Mouse (Mus musculus) layer of hippocampus, postnatal 10 days (tissue): ENCODE measurements around the gene Mcm10. TPM values are rescaled to one million over a fixed set of nuclear protein-coding genes. Genes with fewer than 3 reads are reported as not detected.

ENCODE experiments used
- DNase-seq, 2 experiments: peaks; one replicate each; pipeline ENCODE4 v3.0.0; 2021; ENCODE audit warnings: low spot score in 2 of 2
- total RNA-seq, 2 experiments: library from RNA; stranded (reverse); gene quantifications; 2 replicates each; pipeline ENCODE4 v1.2.3; 2021

Gene Mcm10
- total RNA-seq, 2 experiments from 2014 or later, result 2.1 to 3.2 TPM

- no peak for DNase-seq
Observed at GRCm38 (mm10) chr2:5033546-5034420, 21.2 kb upstream of the Mcm10 start.

- no peak for DNase-seq
Observed at GRCm38 (mm10) chr2:5032665-5033064, 20.1 kb upstream of the Mcm10 start.

- DNase-seq, result no peak
Observed at GRCm38 (mm10) chr2:5031215-5031614, 18.6 kb upstream of the Mcm10 start.

GRCm38 (mm10) chr2:5029808-5030207 is 17.2 kb upstream of the Mcm10 start:
- no peak for DNase-seq

- DNase-seq, result no peak
Observed at GRCm38 (mm10) chr2:5028047-5028446, 15.5 kb upstream of the Mcm10 start.

- DNase-seq, result no peak
Observed at GRCm38 (mm10) chr2:5027057-5027456, 14.5 kb upstream of the Mcm10 start.

- DNase-seq, result no peak
Observed at GRCm38 (mm10) chr2:5025162-5025733, 12.7 kb upstream of the Mcm10 start.

GRCm38 (mm10) chr2:5023699-5024399 is 11.3 kb upstream of the Mcm10 start:
- DNase-seq, result no peak

GRCm38 (mm10) chr2:5023275-5023674 is 10.7 kb upstream of the Mcm10 start:
- DNase-seq, result no peak

- no peak for DNase-seq
Observed at GRCm38 (mm10) chr2:5019708-5020107, 7.1 kb upstream of the Mcm10 start.

GRCm38 (mm10) chr2:5016922-5017321 is 4.3 kb upstream of the Mcm10 start:
- no peak for DNase-seq

GRCm38 (mm10) chr2:5015527-5015926 is 2.9 kb upstream of the Mcm10 start:
- DNase-seq, result no peak

GRCm38 (mm10) chr2:5014616-5015015 is 2.0 kb upstream of the Mcm10 start:
- no peak for DNase-seq

- DNase-seq, result no peak
Observed at GRCm38 (mm10) chr2:5011898-5012490, 597 bp downstream of the Mcm10 start.

GRCm38 (mm10) chr2:5007107-5007506 is 5.5 kb downstream of the Mcm10 start:
- no peak for DNase-seq

- DNase-seq, result no peak
Observed at GRCm38 (mm10) chr2:5001266-5001665, 11.3 kb downstream of the Mcm10 start.

- no peak for DNase-seq
Observed at GRCm38 (mm10) chr2:4998905-4999304, 13.7 kb downstream of the Mcm10 start.

- no peak for DNase-seq
Observed at GRCm38 (mm10) chr2:4996421-4996824, 16.2 kb downstream of the Mcm10 start.

- no peak for DNase-seq
Observed at GRCm38 (mm10) chr2:4995646-4996045, 16.9 kb downstream of the Mcm10 start.

GRCm38 (mm10) chr2:4994436-4994835 is 18.2 kb downstream of the Mcm10 start:
- DNase-seq, result no peak

GRCm38 (mm10) chr2:4993584-4993983 is 19.0 kb downstream of the Mcm10 start:
- DNase-seq, result peak; percentile 28 to 44
